Mouse (Mus musculus) G1E (cell line): ENCODE results near the gene Cad. TPM values are rescaled to one million over a fixed set of nuclear protein-coding genes. Genes with fewer than 3 reads are reported as not detected.

Experiments
- ATAC-seq: 2 replicates; pipeline ENCODE4 v1.8.0; 2016; ENCODE audit warnings: mild to moderate bottlenecking; ENCODE audit not compliant: insufficient number of reproducible peaks, poor library complexity, low FRiP score, severe bottlenecking; ENCODE audit errors: extremely low read depth
- DNase-seq: peaks from one replicate; pipeline ENCODE4 v3.0.0; 2012; ENCODE audit warnings: low spot score
- H3K27me3 ChIP-seq: 2 replicates; pipeline ENCODE4 v1.6.1; 2012; ENCODE audit warnings: mild to moderate bottlenecking, low read length, inconsistent platforms; ENCODE audit not compliant: insufficient read depth
- H3K36me3 ChIP-seq: replicated peaks from 2 replicates; pipeline ENCODE3; 2012; ENCODE audit warnings: mild to moderate bottlenecking, inconsistent platforms
- H3K4me1 ChIP-seq: 2 replicates; pipeline ENCODE4 v1.6.1; 2012; ENCODE audit warnings: low read depth, low read length, inconsistent platforms, mixed read lengths; ENCODE audit not compliant: insufficient read depth
- H3K4me3 ChIP-seq: 2 replicates; pipeline ENCODE4 v1.5.1; 2012; ENCODE audit warnings: low read depth, mild to moderate bottlenecking, inconsistent platforms, low read length, moderate library complexity, mixed read lengths
- H3K9me3 ChIP-seq: replicated peaks from 2 replicates; pipeline ENCODE4 v1.6.1; 2012; ENCODE audit warnings: inconsistent platforms
- CTCF ChIP-seq: IDR thresholded peaks from 2 replicates; pipeline ENCODE4 v1.5.1; 2012; ENCODE audit warnings: low read depth, low read length, inconsistent platforms, mixed read lengths
- GATA1 ChIP-seq: IDR thresholded peaks from 2 replicates; pipeline ENCODE4 v1.6.1; 2012; ENCODE audit warnings: borderline replicate concordance, low read length, inconsistent platforms, mixed read lengths
- GATA2 ChIP-seq: IDR thresholded peaks from 2 replicates; pipeline ENCODE4 v1.6.1; 2012; ENCODE audit warnings: low read depth, low read length, inconsistent platforms, borderline replicate concordance
- POLR2AphosphoS5 ChIP-seq: IDR thresholded peaks from 2 replicates; pipeline ENCODE4 v1.6.1; 2012; ENCODE audit warnings: low read depth, low read length, inconsistent platforms; ENCODE audit not compliant: insufficient replicate concordance
- TAL1 ChIP-seq: conservative IDR thresholded peaks from 2 replicates; pipeline ENCODE4 v1.6.1; 2012; ENCODE audit warnings: low read depth, low read length, inconsistent platforms, mixed read lengths
- polyA plus RNA-seq: library from polyadenylated mRNA; stranded (reverse); fragments of >175 nt; gene quantifications from 2 replicates; pipeline ENCODE4 v1.2.3, GENCODE M21; 2012
- total RNA-seq, 2 experiments: library from RNA; stranded (forward) in 1 of 2; stranded (reverse) in 1 of 2; fragments of 200-1000 nt in 1 of 2; fragments of >200 nt in 1 of 2; fragmentation: Nextera tagmentation in 1 of 2; gene quantifications; 2 replicates each; pipeline ENCODE4 v1.2.3; 2014 to 2017

The Cad gene
- total and polyA plus RNA-seq, 3 experiments: 20.2 to 426 (median 87.7) TPM

- H3K9me3 ChIP-seq: no peaks in the 10 kb centered on the region
- peaks cover 53% of the 10 kb centered on the region for H3K36me3 ChIP-seq
Measured at GRCm38 (mm10) chr5:31080059-31080794, 25.6 kb downstream of the Cad start.

GRCm38 (mm10) chr5:31080795-31081164 is 26.2 kb downstream of the Cad start:
- DNase-seq: no peak
- Histone ChIP-seq H3K9me3 (no peaks in the 10 kb centered on the region), H3K36me3 (peaks cover 48% of the 10 kb centered on the region), H3K27me3 (peaks cover 14% of the 10 kb centered on the region), H3K4me3 (no peak overlapping the region), H3K4me1 (peaks cover 12% of the 10 kb centered on the region)
- ATAC-seq: no peak
- no peak for TF ChIP-seq GATA1
- no peak for TF ChIP-seq POLR2AphosphoS5
- TF ChIP-seq GATA2: no peak
- TF ChIP-seq TAL1: no peak
- no peak for TF ChIP-seq CTCF

More at GRCm38 (mm10) chr5:31080059-31080794, 25.6 kb downstream of the Cad start:
- Histone ChIP-seq H3K4me3 (no peak overlapping the region), H3K27me3 (peaks cover 11% of the 10 kb centered on the region; the same call in 1 of the 2 replicates), H3K4me1 (peaks cover 12% of the 10 kb centered on the region)
- DNase-seq: no peak
- ATAC-seq: no peak
- TF ChIP-seq TAL1: no peak
- no peak for TF ChIP-seq POLR2AphosphoS5
- no peak for TF ChIP-seq GATA2
- TF ChIP-seq GATA1: no peak
- no peak for TF ChIP-seq CTCF

- Histone ChIP-seq H3K9me3 (no peaks in the 10 kb centered on the region), H3K36me3 (peaks cover 42% of the 10 kb centered on the region), H3K4me1 (peaks cover 12% of the 10 kb centered on the region), H3K27me3 (peaks cover 20% of the 10 kb centered on the region), H3K4me3 (no peak overlapping the region)
- no peak for ATAC-seq
- peak; percentile 23 for DNase-seq
- no peak for TF ChIP-seq TAL1
- TF ChIP-seq CTCF: peak; percentile 88
Measured at GRCm38 (mm10) chr5:31081386-31081785, 26.8 kb downstream of the Cad start.

- no peak for TF ChIP-seq GATA2
- TF ChIP-seq GATA1: no peak
- TF ChIP-seq POLR2AphosphoS5: no peak
- TF ChIP-seq CTCF: no peak
- TF ChIP-seq TAL1: no peak
- H3K36me3 ChIP-seq: peaks cover 32% of the 10 kb centered on the region
- peaks cover 12% of the 10 kb centered on the region for H3K4me1 ChIP-seq
- H3K9me3 ChIP-seq: no peaks in the 10 kb centered on the region
- peaks cover 27% of the 10 kb centered on the region for H3K27me3 ChIP-seq
- peak; percentile 30 for DNase-seq
- ATAC-seq: no peak
- no peak overlapping the region for H3K4me3 ChIP-seq
Measured at GRCm38 (mm10) chr5:31082355-31082754, 27.8 kb downstream of the Cad start.

GRCm38 (mm10) chr5:31082935-31083625 is 28.5 kb downstream of the Cad start:
- Histone ChIP-seq H3K4me3 (no peak overlapping the region), H3K9me3 (no peaks in the 10 kb centered on the region)

GRCm38 (mm10) chr5:31083949-31084348 is 29.4 kb downstream of the Cad start:
- H3K4me3 ChIP-seq: no peak overlapping the region
- no peak for DNase-seq
- peaks cover 12% of the 10 kb centered on the region for H3K4me1 ChIP-seq
- no peaks in the 10 kb centered on the region for H3K9me3 ChIP-seq
- ATAC-seq: no peak
- peaks cover 16% of the 10 kb centered on the region for H3K36me3 ChIP-seq
- H3K27me3 ChIP-seq: peaks cover 39% of the 10 kb centered on the region
- TF ChIP-seq POLR2AphosphoS5: no peak
- no peak for TF ChIP-seq CTCF
- no peak for TF ChIP-seq TAL1
- TF ChIP-seq GATA1: no peak
- TF ChIP-seq GATA2: no peak

More at GRCm38 (mm10) chr5:31082935-31083625, 28.5 kb downstream of the Cad start:
- no peak for DNase-seq
- TF ChIP-seq TAL1: no peak
- no peak for TF ChIP-seq CTCF
- TF ChIP-seq GATA2: no peak
- TF ChIP-seq POLR2AphosphoS5: no peak
- TF ChIP-seq GATA1: no peak
- peaks cover 33% of the 10 kb centered on the region for H3K27me3 ChIP-seq
- H3K4me1 ChIP-seq: peaks cover 12% of the 10 kb centered on the region
- ATAC-seq: no peak
- H3K36me3 ChIP-seq: peaks cover 25% of the 10 kb centered on the region
